Mouse (Mus musculus) lung, postnatal 0 days (tissue): Measurements from ENCODE around the gene Gm128. TPM values are rescaled to one million over a fixed set of nuclear protein-coding genes. Genes with fewer than 3 reads are reported as not detected.

ENCODE experiments used
- ATAC-seq: fragments of 200-750 bp; cut with Nextera tagmentation; 2 replicates; pipeline ENCODE4 v1.8.0; 2017; ENCODE audit warnings: moderate library complexity
- DNase-seq: peaks from one replicate; pipeline ENCODE4 v3.0.0-alpha.2; 2016; ENCODE audit warnings: low spot score
- H3K27ac ChIP-seq: fragments of 300-500 bp; sonication (generic); 2 replicates; pipeline ENCODE4 v1.5.1; 2014; ENCODE audit warnings: antibody characterized with exemption, mild to moderate bottlenecking, low read length, mixed read lengths
- H3K27me3 ChIP-seq: fragments of 300-500 bp; sonication (generic); replicated peaks from 2 replicates; pipeline ENCODE4 v1.6.1; 2014; ENCODE audit warnings: low read length, mixed read lengths; ENCODE audit not compliant: insufficient read depth
- H3K36me3 ChIP-seq: fragments of 300-500 bp; sonication (generic); 2 replicates; pipeline ENCODE4 v1.6.1; 2014; ENCODE audit warnings: low read length, mixed read lengths; ENCODE audit not compliant: insufficient read depth
- H3K4me1 ChIP-seq: fragments of 300-500 bp; sonication (generic); 2 replicates; pipeline ENCODE4 v1.6.1; 2014; ENCODE audit warnings: antibody characterized with exemption, low read depth, low read length, mixed read lengths; ENCODE audit not compliant: insufficient read depth
- H3K4me2 ChIP-seq: fragments of 300-500 bp; sonication (generic); replicated peaks from 2 replicates; pipeline ENCODE4 v1.6.1; 2014; ENCODE audit warnings: low read depth, mild to moderate bottlenecking, low read length, moderate library complexity, mixed read lengths
- H3K4me3 ChIP-seq: fragments of 300-500 bp; sonication (generic); 2 replicates; pipeline ENCODE4 v1.5.1; 2014; ENCODE audit warnings: low read depth, low read length
- H3K9ac ChIP-seq: fragments of 300-500 bp; sonication (generic); replicated peaks from 2 replicates; pipeline ENCODE4 v1.6.1; 2014; ENCODE audit warnings: low read depth, mild to moderate bottlenecking
- H3K9me3 ChIP-seq: fragments of 300-500 bp; sonication (generic); 2 replicates; pipeline ENCODE4 v1.6.1; 2016; ENCODE audit warnings: low read length, mixed read lengths
- CTCF ChIP-seq: IDR thresholded peaks from 2 replicates; pipeline ENCODE4 v1.5.1; 2016; ENCODE audit warnings: antibody characterized with exemption, mild to moderate bottlenecking
- EP300 ChIP-seq: IDR thresholded peaks from 2 replicates; pipeline ENCODE4 v1.6.1; 2016; ENCODE audit warnings: antibody characterized with exemption, mild to moderate bottlenecking, control low read depth
- WGBS: fragments of 180-500 bp; shearing (Covaris S2); extraction: QIAGEN DNeasy Blood & Tissue Kit; methylation state at CpG from one replicate; pipeline ENCODE4 v1.1.7; 2014; 5-methylcytosine and 5-hydroxymethylcytosine counted together
- polyA plus RNA-seq: library from polyadenylated mRNA; unstranded; fragments of >200 nt; fragmentation: Nextera tagmentation; extraction: Ambion mirVana; gene quantifications from 2 replicates; pipeline ENCODE4 v1.2.1, GENCODE M21; 2015

The Gm128 gene
- polyA plus RNA-seq, 1 experiment from 2014 or later = 1.5 TPM

- Histone ChIP-seq H3K4me2 (no peak overlapping the region), H3K4me1 (no peaks in the 10 kb centered on the region), H3K27ac (no peak overlapping the region), H3K27me3 (no peaks in the 10 kb centered on the region), H3K9ac (no peak overlapping the region), H3K9me3 (no peaks in the 10 kb centered on the region), H3K4me3 (no peak overlapping the region), H3K36me3 (no peaks in the 10 kb centered on the region)
- TF ChIP-seq EP300 (no peak), CTCF (no peak)
- peak; percentile 55 for DNase-seq
- peak; percentile 53 for ATAC-seq
- 66% methylated on average over 5 of the region's 5 CpGs for WGBS
Measured at GRCm38 (mm10) chr3:95246465-95247231, 5.2 kb upstream of the Gm128 start.

GRCm38 (mm10) chr3:95243086-95243485 is 1.7 kb upstream of the Gm128 start:
- DNase-seq (no peak), ATAC-seq (no peak)
- no peaks in the 10 kb centered on the region for H3K36me3 ChIP-seq
- TF ChIP-seq CTCF = no peak
- TF ChIP-seq EP300 = no peak
- H3K27me3 ChIP-seq = no peaks in the 10 kb centered on the region
- H3K4me2 ChIP-seq = no peak overlapping the region
- WGBS = 64% methylated on average over 2 of the region's 2 CpGs
- H3K27ac ChIP-seq = no peak overlapping the region
- H3K9ac ChIP-seq = no peak overlapping the region
- H3K4me3 ChIP-seq = no peak overlapping the region
- H3K4me1 ChIP-seq = no peaks in the 10 kb centered on the region
- H3K9me3 ChIP-seq = no peaks in the 10 kb centered on the region

- Histone ChIP-seq H3K27me3 (no peaks in the 10 kb centered on the region), H3K27ac (no peak overlapping the region), H3K4me1 (no peaks in the 10 kb centered on the region), H3K9ac (no peak overlapping the region), H3K9me3 (no peaks in the 10 kb centered on the region), H3K4me2 (0 out of 2 replicates have a peak overlapping the region, but pooled peaks have one; percentile 22), H3K36me3 (peaks cover 3% of the 10 kb centered on the region; the same call in 1 of the 2 replicates), H3K4me3 (no peak overlapping the region)
- DNase-seq (peak; percentile 44), ATAC-seq (peak; percentile 57)
- 33% methylated on average over 17 of the region's 17 CpGs for WGBS
- TF ChIP-seq EP300 (no peak), CTCF (no peak)
Measured at GRCm38 (mm10) chr3:95240900-95241299, 498 bp downstream of the Gm128 start.

- no peak overlapping the region for H3K4me2 ChIP-seq
- no peak for DNase-seq
- TF ChIP-seq CTCF (no peak), EP300 (no peak)
- WGBS = 81% methylated on average over 12 of the region's 12 CpGs
- H3K27me3 ChIP-seq = no peaks in the 10 kb centered on the region
- no peak for ATAC-seq
- H3K9me3 ChIP-seq = no peaks in the 10 kb centered on the region
- H3K4me1 ChIP-seq = no peaks in the 10 kb centered on the region
- H3K4me3 ChIP-seq = no peak overlapping the region
- H3K36me3 ChIP-seq = peaks cover 11% of the 10 kb centered on the region
- H3K9ac ChIP-seq = no peak overlapping the region
- no peak overlapping the region for H3K27ac ChIP-seq
Measured at GRCm38 (mm10) chr3:95239971-95240370, 1.4 kb downstream of the Gm128 start.

- no peak for ATAC-seq
Measured at GRCm38 (mm10) chr3:95239022-95239421, 2.4 kb downstream of the Gm128 start.

GRCm38 (mm10) chr3:95237541-95238099 is 3.8 kb downstream of the Gm128 start:
- Histone ChIP-seq H3K9me3 (no peaks in the 10 kb centered on the region), H3K36me3 (peaks cover 32% of the 10 kb centered on the region), H3K9ac (no peak overlapping the region), H3K4me3 (no peak overlapping the region), H3K4me1 (no peaks in the 10 kb centered on the region), H3K27me3 (no peaks in the 10 kb centered on the region), H3K27ac (0 out of 2 replicates have a peak overlapping the region, but pooled peaks have one; percentile 27), H3K4me2 (no peak overlapping the region)
- ATAC-seq = peak; percentile 82
- peak; percentile 83 for DNase-seq
- 60% methylated on average over 8 of the region's 8 CpGs for WGBS
- TF ChIP-seq CTCF = no peak
- TF ChIP-seq EP300 = no peak

More at GRCm38 (mm10) chr3:95239022-95239421, 2.4 kb downstream of the Gm128 start:
- Histone ChIP-seq H3K27me3 (no peaks in the 10 kb centered on the region), H3K36me3 (peaks cover 19% of the 10 kb centered on the region), H3K27ac (no peak overlapping the region), H3K4me1 (no peaks in the 10 kb centered on the region), H3K9me3 (no peaks in the 10 kb centered on the region), H3K4me3 (no peak overlapping the region), H3K9ac (no peak overlapping the region), H3K4me2 (no peak overlapping the region)
- TF ChIP-seq EP300 (no peak), CTCF (peak; percentile 24)
- 86% methylated on average over 6 of the region's 6 CpGs for whole genome bisulfite sequencing
- no peak for DNase-seq
